Mouse (Mus musculus): ENCODE results near the gene Apbb1. TPM values are rescaled to one million over a fixed set of nuclear protein-coding genes. Genes with fewer than 3 reads are reported as not detected.

Apbb1 gene
- polyA plus RNA-seq, 1 experiment from 2014 or later = 66.4 TPM

DNA sequence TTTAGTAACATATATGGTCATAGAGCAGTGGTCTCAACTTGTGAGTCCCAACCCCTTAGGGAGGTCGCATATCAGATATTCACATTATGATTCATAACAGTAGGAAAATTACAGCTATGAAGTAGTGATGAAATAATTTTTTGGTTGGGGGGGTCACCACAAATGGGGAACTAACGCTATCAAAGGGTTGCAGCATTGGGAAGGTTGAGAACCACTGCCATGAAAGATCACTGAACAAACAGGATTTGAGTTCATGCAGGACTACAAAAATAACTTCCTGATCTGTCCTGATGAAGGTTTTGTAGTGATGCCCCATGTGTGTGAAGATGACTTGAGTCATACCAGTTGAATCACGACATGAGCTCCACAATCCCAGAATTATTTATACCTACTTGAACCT is 27.0 kb upstream of the Apbb1 start:
- ATAC-seq (ENCODE audit: insufficient number of reproducible peaks, insufficient read depth, low FRiP score, low TSS enrichment, low read depth) = no peak
- Histone ChIP-seq H3K4me3 (replicated peaks) (no peak overlapping the region), H3K27ac (no peak overlapping the region), H3K9ac (replicated peaks) (no peak overlapping the region), H3K9me3 (0 out of 2 replicates have a peak, but pooled peaks cover 3% of the 10 kb centered on the region), H3K27me3 (no peaks in the 10 kb centered on the region), H3K4me1 (replicated peaks) (no peaks in the 10 kb centered on the region), H3K36me3 (peaks cover 40% of the 10 kb centered on the region), H3K4me2 (no peak overlapping the region)
- 91% methylated on average over 3 of the region's 3 CpGs for WGBS

DNA sequence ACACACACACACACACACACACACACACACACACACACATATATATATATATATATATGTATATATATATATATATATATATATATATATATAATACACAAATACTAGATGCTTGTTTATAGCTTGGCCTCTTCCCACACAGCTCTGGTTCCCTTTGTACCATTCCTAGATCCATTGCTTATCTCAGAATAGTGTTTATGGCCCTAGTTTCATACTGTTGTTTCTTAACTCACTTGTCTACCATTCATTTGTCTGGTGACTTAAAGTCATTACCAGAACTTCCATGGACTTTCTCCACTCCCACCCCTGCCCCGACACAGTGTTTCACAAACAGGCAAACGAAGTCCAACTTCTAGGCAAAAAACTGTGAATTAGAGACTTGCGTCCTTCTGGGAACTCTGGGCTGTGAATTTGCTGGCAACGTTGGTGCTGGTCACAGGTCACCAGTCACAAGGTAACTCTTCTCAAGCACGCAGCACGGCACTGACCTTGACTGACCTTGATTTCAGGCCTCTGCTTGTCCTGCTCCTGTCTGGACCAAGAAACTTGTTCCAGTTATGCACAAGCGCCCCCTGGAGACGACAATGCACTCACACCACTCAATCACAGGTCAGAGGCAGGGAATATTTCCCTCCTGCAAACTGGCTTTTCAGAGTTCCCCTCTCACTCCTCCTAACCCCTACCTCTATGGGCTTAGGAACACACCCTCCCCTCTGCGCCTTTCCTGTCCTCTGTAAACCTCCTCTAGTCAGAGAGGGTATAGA is 21.6 kb upstream of the Apbb1 start:
- Histone ChIP-seq H3K9me3 (0 out of 2 replicates have a peak, but pooled peaks cover 3% of the 10 kb centered on the region), H3K27ac (no peak overlapping the region), H3K27me3 (no peaks in the 10 kb centered on the region), H3K4me1 (replicated peaks) (no peaks in the 10 kb centered on the region), H3K4me3 (replicated peaks) (no peak overlapping the region), H3K9ac (replicated peaks) (no peak overlapping the region), H3K36me3 (no peaks in the 10 kb centered on the region), H3K4me2 (no peak overlapping the region)
- ATAC-seq (ENCODE audit: insufficient number of reproducible peaks, insufficient read depth, low FRiP score, low TSS enrichment, low read depth) = no peak; the same call in 1 of the 2 replicates
- 35% methylated on average over 9 of the region's 9 CpGs for WGBS

DNA sequence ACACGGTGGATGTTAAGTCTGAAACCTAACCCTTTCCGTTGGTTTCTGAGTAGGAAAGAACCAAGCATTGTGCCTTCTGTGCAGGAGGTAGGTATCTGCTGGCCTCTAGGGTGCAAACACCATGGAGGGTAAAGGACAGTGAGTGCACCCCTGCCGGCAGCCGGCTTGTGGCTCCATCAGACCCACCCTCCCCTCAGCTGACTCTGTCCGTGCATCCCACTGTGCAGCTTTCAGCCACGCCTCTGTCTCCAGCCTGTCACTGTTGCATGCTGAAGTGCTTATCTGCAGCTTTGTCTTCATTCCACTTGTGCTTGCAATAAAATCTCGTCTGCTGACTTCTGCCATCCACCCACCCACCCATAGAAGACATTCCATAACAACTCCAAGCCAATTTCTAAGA is 8.6 kb upstream of the Apbb1 start:
- Histone ChIP-seq H3K4me1 (replicated peaks) (no peaks in the 10 kb centered on the region), H3K4me2 (no peak overlapping the region), H3K9ac (replicated peaks) (no peak overlapping the region), H3K9me3 (no peaks in the 10 kb centered on the region), H3K27me3 (no peaks in the 10 kb centered on the region), H3K4me3 (replicated peaks) (no peak overlapping the region), H3K27ac (no peak overlapping the region), H3K36me3 (no peaks in the 10 kb centered on the region)
- ATAC-seq (ENCODE audit: insufficient number of reproducible peaks, insufficient read depth, low FRiP score, low TSS enrichment, low read depth) = no peak
- 44% methylated on average over 7 of the region's 7 CpGs for WGBS

DNA sequence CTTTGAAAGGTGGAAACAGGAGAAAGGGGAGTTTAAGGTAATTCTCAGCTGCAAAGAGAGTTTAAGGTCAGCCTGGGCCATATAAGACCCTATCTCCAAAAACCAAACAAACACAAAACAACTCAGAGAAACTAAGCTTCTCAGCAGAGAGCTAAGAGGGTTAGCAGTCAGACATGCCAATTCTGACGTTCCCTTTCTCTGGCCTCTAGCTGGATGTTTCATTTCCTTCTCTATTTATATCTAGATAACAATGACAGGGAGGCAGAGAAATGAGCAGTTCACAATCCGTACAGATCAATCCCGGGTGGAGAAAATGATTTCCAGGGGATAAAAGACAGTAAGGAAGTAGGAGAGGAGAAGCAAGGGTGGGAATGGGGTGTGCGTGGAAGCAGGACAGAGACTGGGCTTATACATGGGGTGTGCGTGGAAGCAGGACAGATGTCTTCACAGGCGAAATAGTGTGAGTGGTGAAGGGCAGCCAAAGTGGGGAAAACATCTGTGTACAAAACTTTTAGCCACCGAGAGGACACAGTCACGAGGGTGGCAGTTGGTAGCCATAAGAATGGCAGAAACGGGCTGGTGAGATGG is 7.0 kb upstream of the Apbb1 start:
- ATAC-seq (ENCODE audit: insufficient number of reproducible peaks, insufficient read depth, low FRiP score, low TSS enrichment, low read depth) = no peak
- Histone ChIP-seq H3K9ac (replicated peaks) (no peak overlapping the region), H3K4me2 (no peak overlapping the region), H3K27ac (no peak overlapping the region), H3K9me3 (no peaks in the 10 kb centered on the region), H3K4me3 (replicated peaks) (no peak overlapping the region), H3K36me3 (no peaks in the 10 kb centered on the region), H3K27me3 (no peaks in the 10 kb centered on the region), H3K4me1 (replicated peaks) (no peaks in the 10 kb centered on the region)
- 78% methylated on average over 9 of the region's 9 CpGs for WGBS

DNA sequence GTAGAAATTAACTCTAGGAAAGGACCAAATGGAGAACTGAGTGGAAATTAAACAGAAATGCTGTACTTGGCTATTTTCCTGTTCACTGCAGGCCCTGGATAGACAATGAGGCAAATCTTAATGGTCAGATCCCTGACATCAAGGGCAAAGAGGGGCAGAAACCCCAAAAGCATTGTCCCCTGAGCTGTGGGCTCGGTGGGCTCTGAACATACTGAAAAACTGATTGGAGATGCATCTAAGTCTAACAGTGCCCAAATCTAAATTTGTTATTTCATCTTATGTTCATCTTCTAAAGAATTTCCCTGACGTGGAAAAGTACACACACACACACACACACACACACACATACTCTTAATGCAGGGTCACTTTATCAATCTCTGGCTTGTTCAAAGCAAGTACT is 506 bp upstream of the Apbb1 start:
- no peaks in the 10 kb centered on the region for H3K9me3 ChIP-seq
- no peak for ATAC-seq (ENCODE audit: insufficient number of reproducible peaks, insufficient read depth, low FRiP score, low TSS enrichment, low read depth)
- H3K9ac ChIP-seq (replicated peaks) = peak overlapping the region; percentile 78; the same call in 1 of the 2 replicates
- H3K27ac ChIP-seq = no peak overlapping the region
- no peaks in the 10 kb centered on the region for H3K36me3 ChIP-seq
- H3K4me2 ChIP-seq = peak overlapping the region; percentile 76
- 70% methylated on average over 2 of the region's 2 CpGs for WGBS
- peaks cover 21% of the 10 kb centered on the region for H3K4me1 ChIP-seq (replicated peaks)
- peak overlapping the region; percentile 66 for H3K4me3 ChIP-seq (replicated peaks)
- no peaks in the 10 kb centered on the region for H3K27me3 ChIP-seq

DNA sequence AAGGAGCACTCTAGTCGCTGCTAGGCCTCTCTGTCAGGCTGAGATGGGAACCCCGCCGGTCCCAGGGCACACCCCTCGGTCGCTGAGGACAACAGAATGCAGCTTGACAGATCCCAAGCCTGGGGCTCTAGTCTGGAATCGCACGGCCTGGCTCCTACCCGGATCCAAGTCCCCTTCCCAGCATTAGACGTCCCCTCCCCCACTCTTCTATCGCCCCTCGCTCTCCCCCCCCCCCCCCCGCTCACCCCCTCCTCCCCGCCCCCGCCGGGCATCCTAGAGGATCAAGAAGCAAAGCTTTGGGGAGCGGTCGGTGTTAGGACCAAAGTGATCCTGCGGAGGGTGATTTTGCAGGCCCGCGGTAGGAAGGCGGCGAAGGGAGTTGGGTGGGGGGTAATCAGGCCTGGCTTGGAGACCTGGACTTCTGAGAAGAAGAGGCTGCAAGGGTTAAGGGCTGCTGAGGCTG is 795 bp downstream of the Apbb1 start:
- Histone ChIP-seq H3K27ac (peak overlapping the region; percentile 73), H3K9me3 (no peaks in the 10 kb centered on the region), H3K4me2 (peak overlapping the region; percentile 76), H3K4me3 (replicated peaks) (peak overlapping the region; percentile 66), H3K9ac (replicated peaks) (peak overlapping the region; percentile 78), H3K4me1 (replicated peaks) (peaks cover 21% of the 10 kb centered on the region), H3K36me3 (no peaks in the 10 kb centered on the region), H3K27me3 (no peaks in the 10 kb centered on the region)
- peak; percentile 57 for ATAC-seq (ENCODE audit: insufficient number of reproducible peaks, insufficient read depth, low FRiP score, low TSS enrichment, low read depth)
- 3% methylated on average over 15 of the region's 22 CpGs for WGBS

DNA sequence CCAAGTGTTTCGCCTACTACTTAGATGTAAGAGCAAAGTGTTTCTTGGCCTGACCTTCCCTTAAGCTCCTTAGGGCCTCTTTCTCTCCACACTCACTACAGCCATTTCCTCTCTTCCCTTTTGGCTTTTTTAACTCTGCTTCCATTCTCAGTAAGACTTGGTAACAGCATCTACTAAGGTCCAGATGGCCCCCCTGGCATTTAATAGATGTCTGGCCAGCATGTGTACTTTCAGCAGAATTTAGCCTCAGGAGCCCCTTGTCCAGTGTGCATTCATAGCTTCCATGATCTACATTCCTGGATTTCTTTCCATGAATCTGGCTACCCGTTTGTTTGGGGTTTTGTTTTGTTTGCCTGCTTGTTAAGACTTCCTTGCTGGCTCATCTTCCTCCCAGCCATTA is 3.0 kb downstream of the Apbb1 start:
- Histone ChIP-seq H3K9me3 (no peaks in the 10 kb centered on the region), H3K27ac (no peak overlapping the region), H3K27me3 (no peaks in the 10 kb centered on the region), H3K4me1 (replicated peaks) (peaks cover 21% of the 10 kb centered on the region), H3K9ac (replicated peaks) (no peak overlapping the region), H3K4me3 (replicated peaks) (no peak overlapping the region), H3K4me2 (no peak overlapping the region), H3K36me3 (peaks cover 15% of the 10 kb centered on the region)
- ATAC-seq (ENCODE audit: insufficient number of reproducible peaks, insufficient read depth, low FRiP score, low TSS enrichment, low read depth) = no peak
- WGBS = 74% methylated on average over 2 of the region's 2 CpGs

DNA sequence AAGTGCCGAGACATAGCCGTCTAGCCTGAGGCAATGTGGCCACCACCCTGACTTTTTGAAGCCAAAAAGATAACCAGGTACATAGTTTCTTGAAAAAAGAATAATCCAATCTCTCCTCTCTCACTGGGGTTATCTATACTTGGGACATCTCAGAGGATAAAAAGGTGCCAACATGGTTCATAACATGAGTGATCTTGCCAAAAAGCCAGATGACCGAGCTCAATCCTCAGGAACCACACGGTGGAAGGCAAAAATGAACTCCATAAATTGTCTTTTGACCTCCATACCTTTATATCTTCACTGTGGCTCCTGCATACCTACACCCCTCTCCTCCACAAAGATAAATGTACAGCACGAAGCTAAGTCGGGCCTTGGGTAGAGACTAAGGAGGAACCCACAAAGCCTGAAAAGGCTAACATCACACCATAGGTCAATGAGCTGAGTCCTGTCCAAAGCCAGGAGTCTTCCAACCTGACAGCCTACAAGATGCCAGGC is 4.0 kb downstream of the Apbb1 start:
- H3K36me3 ChIP-seq = peaks cover 26% of the 10 kb centered on the region
- no peak for ATAC-seq (ENCODE audit: insufficient number of reproducible peaks, insufficient read depth, low FRiP score, low TSS enrichment, low read depth)
- no peaks in the 10 kb centered on the region for H3K9me3 ChIP-seq
- H3K4me2 ChIP-seq = no peak overlapping the region
- WGBS = 88% methylated on average over 6 of the region's 6 CpGs
- H3K9ac ChIP-seq (replicated peaks) = no peak overlapping the region
- H3K4me1 ChIP-seq (replicated peaks) = peaks cover 21% of the 10 kb centered on the region
- no peaks in the 10 kb centered on the region for H3K27me3 ChIP-seq
- no peak overlapping the region for H3K4me3 ChIP-seq (replicated peaks)
- no peak overlapping the region for H3K27ac ChIP-seq

DNA sequence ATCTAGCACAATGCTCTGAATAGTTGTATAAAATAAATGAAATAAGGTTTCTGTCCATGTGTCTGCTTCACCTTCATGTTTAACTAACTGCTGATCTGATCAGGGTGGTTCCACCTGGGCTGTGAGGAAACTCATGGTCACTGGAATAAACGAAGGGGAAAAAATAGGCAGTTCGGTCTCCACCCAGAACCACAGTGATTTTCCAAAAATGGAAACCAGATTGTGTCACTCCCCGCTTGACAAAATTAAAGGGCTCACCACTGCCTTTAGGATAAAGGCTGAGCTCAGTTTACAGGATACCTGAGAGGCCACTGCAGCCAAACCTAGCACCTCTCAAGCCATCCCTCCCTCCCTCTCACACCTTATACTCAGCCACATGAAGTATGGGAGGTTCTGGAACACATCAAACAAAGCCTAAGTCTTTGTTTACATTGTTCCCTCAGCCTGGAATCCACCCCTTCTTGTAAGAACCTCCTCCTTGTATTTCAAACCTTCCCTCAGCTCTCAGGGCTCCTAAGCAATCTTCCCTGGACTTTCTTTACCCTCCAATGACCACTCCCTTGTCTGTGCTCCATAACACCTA is 5.2 kb downstream of the Apbb1 start:
- Histone ChIP-seq H3K4me1 (replicated peaks) (peaks cover 21% of the 10 kb centered on the region), H3K36me3 (peaks cover 31% of the 10 kb centered on the region), H3K27me3 (no peaks in the 10 kb centered on the region), H3K27ac (no peak overlapping the region), H3K9me3 (no peaks in the 10 kb centered on the region), H3K9ac (replicated peaks) (no peak overlapping the region), H3K4me3 (replicated peaks) (no peak overlapping the region), H3K4me2 (no peak overlapping the region)
- no peak for ATAC-seq (ENCODE audit: insufficient number of reproducible peaks, insufficient read depth, low FRiP score, low TSS enrichment, low read depth)
- WGBS = 41% methylated on average over 3 of the region's 3 CpGs

DNA sequence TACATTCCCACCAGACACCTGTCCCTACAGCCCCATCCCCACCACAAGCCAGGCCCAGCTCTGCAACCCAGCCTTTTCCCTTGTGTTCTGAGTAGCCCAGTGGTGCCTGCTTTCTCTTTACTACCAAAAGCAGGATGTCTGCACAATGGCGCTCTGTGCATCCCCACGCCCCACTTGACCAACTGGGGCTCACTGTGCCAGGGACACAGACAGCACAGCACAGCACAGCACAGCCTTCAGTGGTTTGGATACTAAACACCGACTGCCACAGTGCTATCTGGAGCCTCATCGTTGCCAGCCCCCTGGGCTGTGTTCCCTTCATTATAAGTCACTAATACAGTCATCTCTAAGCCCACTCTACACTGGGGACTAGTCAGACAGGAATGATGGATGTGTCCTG is 6.9 kb downstream of the Apbb1 start:
- Histone ChIP-seq H3K27ac (no peak overlapping the region), H3K4me2 (no peak overlapping the region), H3K9ac (replicated peaks) (no peak overlapping the region), H3K4me1 (replicated peaks) (peaks cover 26% of the 10 kb centered on the region), H3K27me3 (no peaks in the 10 kb centered on the region), H3K9me3 (no peaks in the 10 kb centered on the region), H3K36me3 (peaks cover 31% of the 10 kb centered on the region), H3K4me3 (replicated peaks) (no peak overlapping the region)
- no peak for ATAC-seq (ENCODE audit: insufficient number of reproducible peaks, insufficient read depth, low FRiP score, low TSS enrichment, low read depth)
- WGBS = 87% methylated on average over 4 of the region's 4 CpGs

DNA sequence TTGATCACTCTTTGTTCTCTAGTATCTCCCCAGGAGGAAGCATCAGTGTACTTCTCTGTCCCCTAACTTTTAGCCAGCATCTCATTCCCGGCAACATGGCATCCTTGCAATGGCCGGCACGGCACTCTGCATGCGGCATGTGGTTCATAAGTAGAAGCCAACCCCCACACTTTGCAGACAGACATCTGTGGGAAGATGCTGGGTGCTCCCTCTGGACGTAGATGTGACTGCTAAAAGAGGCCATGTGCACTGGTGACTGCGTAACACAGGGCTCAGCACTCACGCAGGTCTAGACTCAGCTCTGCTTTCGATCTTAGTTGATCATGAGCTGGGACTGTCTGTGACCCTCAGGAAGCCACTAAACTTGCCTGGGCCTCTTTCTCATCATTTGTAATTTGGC is 8.5 kb downstream of the Apbb1 start:
- H3K4me1 ChIP-seq (replicated peaks) = peaks cover 26% of the 10 kb centered on the region
- H3K9me3 ChIP-seq = no peaks in the 10 kb centered on the region
- ATAC-seq (ENCODE audit: insufficient number of reproducible peaks, insufficient read depth, low FRiP score, low TSS enrichment, low read depth) = no peak
- H3K4me3 ChIP-seq (replicated peaks) = no peak overlapping the region
- H3K4me2 ChIP-seq = no peak overlapping the region
- H3K9ac ChIP-seq (replicated peaks) = no peak overlapping the region
- H3K27me3 ChIP-seq = no peaks in the 10 kb centered on the region
- no peak overlapping the region for H3K27ac ChIP-seq
- WGBS = 93% methylated on average over 8 of the region's 8 CpGs
- peaks cover 31% of the 10 kb centered on the region for H3K36me3 ChIP-seq

Measured in limb, embryonic 12.5 days (tissue).